Mouse (Mus musculus) limb, embryonic 10.5 days (tissue): ENCODE measurements at regions not wholly inside any gene's neighbourhood (a gene's known extent, or its start where the extent isn't known, plus 50 kb on each side); places are given as distances from the start of the nearest gene placed in this dataset.

Experiments used
- DNase-seq: peaks from one replicate; pipeline ENCODE4 v3.0.0-alpha.2; 2017; ENCODE audit warnings: low spot score
- H3K27ac ChIP-seq: fragments of 300-500 bp; sonication (generic); 2 replicates; pipeline ENCODE4 v1.5.1; 2016; ENCODE audit warnings: mild to moderate bottlenecking
- H3K27me3 ChIP-seq: fragments of 300-500 bp; sonication (generic); 2 replicates; pipeline ENCODE4 v1.6.1; 2016; ENCODE audit warnings: low read depth, mild to moderate bottlenecking; ENCODE audit not compliant: poor library complexity, severe bottlenecking
- H3K36me3 ChIP-seq: fragments of 300-500 bp; sonication (generic); 2 replicates; pipeline ENCODE4 v1.6.1; 2016; ENCODE audit warnings: mild to moderate bottlenecking, moderate library complexity
- H3K4me1 ChIP-seq: fragments of 300-500 bp; sonication (generic); 2 replicates; pipeline ENCODE4 v1.6.1; 2016
- H3K4me3 ChIP-seq: fragments of 300-500 bp; sonication (generic); 2 replicates; pipeline ENCODE4 v1.5.1; 2016; ENCODE audit warnings: mild to moderate bottlenecking, moderate library complexity
- H3K9me3 ChIP-seq: fragments of 300-500 bp; sonication (generic); replicated peaks from 2 replicates; pipeline ENCODE4 v1.6.1; 2016; ENCODE audit warnings: mild to moderate bottlenecking
- WGBS: fragments of 180-500 bp; shearing (Covaris S2); methylation state at CpG from one replicate; pipeline ENCODE4 v1.1.7; 2016; 5-methylcytosine and 5-hydroxymethylcytosine counted together

- no peak for DNase-seq
- H3K9me3 ChIP-seq = no peaks in the 10 kb centered on the region
- H3K27ac ChIP-seq = no peak overlapping the region
- H3K4me3 ChIP-seq = no peak overlapping the region
- H3K27me3 ChIP-seq = peaks cover 16% of the 10 kb centered on the region; the same call in 1 of the 2 replicates
- no peaks in the 10 kb centered on the region for H3K36me3 ChIP-seq
- peaks cover 22% of the 10 kb centered on the region for H3K4me1 ChIP-seq
- WGBS = 67% methylated on average over 1 of the region's 1 CpGs
These were observed 268.9 kb downstream of the Rnf152 start for GRCm38 (mm10) chr1:105087623-105088022.

- Histone ChIP-seq H3K4me1 (peaks cover 27% of the 10 kb centered on the region), H3K36me3 (no peaks in the 10 kb centered on the region), H3K27ac (no peak overlapping the region), H3K9me3 (no peaks in the 10 kb centered on the region), H3K27me3 (peaks cover 16% of the 10 kb centered on the region; the same call in 1 of the 2 replicates), H3K4me3 (no peak overlapping the region)
- no peak for DNase-seq
- WGBS = 90% methylated on average over 3 of the region's 3 CpGs
These were observed 272.0 kb downstream of the Rnf152 start for GRCm38 (mm10) chr1:105084556-105084955.

- peak; percentile 44 for DNase-seq
- peaks cover 19% of the 10 kb centered on the region for H3K4me1 ChIP-seq
- no peaks in the 10 kb centered on the region for H3K9me3 ChIP-seq
- no peak overlapping the region for H3K27ac ChIP-seq
- 62% methylated on average over 6 of the region's 6 CpGs for WGBS
- H3K4me3 ChIP-seq = no peak overlapping the region
- peaks cover 16% of the 10 kb centered on the region; the same call in 1 of the 2 replicates for H3K27me3 ChIP-seq
- no peaks in the 10 kb centered on the region for H3K36me3 ChIP-seq
These were observed 272.9 kb downstream of the Rnf152 start for GRCm38 (mm10) chr1:105083551-105084103.

GRCm38 (mm10) chr1:105082823-105083550 lies 273.5 kb downstream of the Rnf152 start:
- DNase-seq = no peak
- 80% methylated on average over 2 of the region's 2 CpGs for WGBS
- peaks cover 13% of the 10 kb centered on the region for H3K4me1 ChIP-seq
- no peaks in the 10 kb centered on the region for H3K9me3 ChIP-seq
- no peak overlapping the region for H3K27ac ChIP-seq
- H3K36me3 ChIP-seq = no peaks in the 10 kb centered on the region
- H3K4me3 ChIP-seq = no peak overlapping the region
- peaks cover 16% of the 10 kb centered on the region; the same call in 1 of the 2 replicates for H3K27me3 ChIP-seq

- Histone ChIP-seq H3K9me3 (no peaks in the 10 kb centered on the region), H3K4me1 (peaks cover 6% of the 10 kb centered on the region), H3K27ac (no peak overlapping the region), H3K27me3 (peaks cover 14% of the 10 kb centered on the region; the same call in 1 of the 2 replicates), H3K4me3 (no peak overlapping the region), H3K36me3 (no peaks in the 10 kb centered on the region)
- WGBS = 23% methylated on average over 2 of the region's 2 CpGs
- no peak for DNase-seq
These were observed 274.6 kb downstream of the Rnf152 start for GRCm38 (mm10) chr1:105081942-105082341.

- Histone ChIP-seq H3K9me3 (no peaks in the 10 kb centered on the region), H3K27me3 (no peaks in the 10 kb centered on the region), H3K4me1 (peaks cover 6% of the 10 kb centered on the region), H3K36me3 (no peaks in the 10 kb centered on the region), H3K27ac (no peak overlapping the region), H3K4me3 (no peak overlapping the region)
- DNase-seq = no peak
- WGBS = 90% methylated on average over 5 of the region's 5 CpGs
These were observed 277.1 kb downstream of the Rnf152 start for GRCm38 (mm10) chr1:105079437-105079836.

- 82% methylated on average over 3 of the region's 3 CpGs for WGBS
- no peak for DNase-seq
- no peaks in the 10 kb centered on the region for H3K27me3 ChIP-seq
- no peak overlapping the region for H3K27ac ChIP-seq
- no peak overlapping the region for H3K4me3 ChIP-seq
- H3K9me3 ChIP-seq = no peaks in the 10 kb centered on the region
- H3K36me3 ChIP-seq = no peaks in the 10 kb centered on the region
- H3K4me1 ChIP-seq = no peaks in the 10 kb centered on the region
These were observed 280.8 kb downstream of the Rnf152 start for GRCm38 (mm10) chr1:105075728-105076127.

GRCm38 (mm10) chr1:105074326-105074725 lies 282.2 kb downstream of the Rnf152 start:
- no peaks in the 10 kb centered on the region for H3K4me1 ChIP-seq
- no peaks in the 10 kb centered on the region for H3K27me3 ChIP-seq
- H3K9me3 ChIP-seq = no peaks in the 10 kb centered on the region
- H3K4me3 ChIP-seq = no peak overlapping the region
- H3K27ac ChIP-seq = no peak overlapping the region
- 92% methylated on average over 1 of the region's 1 CpGs for WGBS
- H3K36me3 ChIP-seq = no peaks in the 10 kb centered on the region
- DNase-seq = no peak

- Histone ChIP-seq H3K27me3 (no peaks in the 10 kb centered on the region), H3K27ac (no peak overlapping the region), H3K4me3 (no peak overlapping the region), H3K9me3 (no peaks in the 10 kb centered on the region), H3K36me3 (no peaks in the 10 kb centered on the region), H3K4me1 (peaks cover 7% of the 10 kb centered on the region; the same call in 1 of the 2 replicates)
- DNase-seq = no peak
- WGBS = 57% methylated on average over 3 of the region's 3 CpGs
These were observed 285.7 kb downstream of the Rnf152 start for GRCm38 (mm10) chr1:105070661-105071455.

GRCm38 (mm10) chr1:105067902-105068301 lies 288.6 kb downstream of the Rnf152 start:
- no peak for DNase-seq
- Histone ChIP-seq H3K36me3 (no peaks in the 10 kb centered on the region), H3K9me3 (no peaks in the 10 kb centered on the region), H3K27me3 (no peaks in the 10 kb centered on the region), H3K4me3 (no peak overlapping the region), H3K27ac (no peak overlapping the region), H3K4me1 (peaks cover 7% of the 10 kb centered on the region; the same call in 1 of the 2 replicates)
- 52% methylated on average over 4 of the region's 4 CpGs for WGBS

- H3K27ac ChIP-seq = no peak overlapping the region
- H3K4me1 ChIP-seq = peaks cover 7% of the 10 kb centered on the region; the same call in 1 of the 2 replicates
- no peaks in the 10 kb centered on the region for H3K9me3 ChIP-seq
- no peak overlapping the region for H3K4me3 ChIP-seq
- 89% methylated on average over 4 of the region's 4 CpGs for WGBS
- no peak for DNase-seq
- no peaks in the 10 kb centered on the region for H3K27me3 ChIP-seq
- no peaks in the 10 kb centered on the region for H3K36me3 ChIP-seq
These were observed 289.3 kb downstream of the Rnf152 start for GRCm38 (mm10) chr1:105067049-105067795.

GRCm38 (mm10) chr1:105050584-105051363 lies 282.4 kb downstream of the Cdh20 start:
- no peaks in the 10 kb centered on the region for H3K36me3 ChIP-seq
- H3K4me3 ChIP-seq = no peak overlapping the region
- WGBS = 81% methylated on average over 10 of the region's 10 CpGs
- no peaks in the 10 kb centered on the region for H3K27me3 ChIP-seq
- H3K27ac ChIP-seq = no peak overlapping the region
- no peaks in the 10 kb centered on the region for H3K9me3 ChIP-seq
- no peak for DNase-seq
- H3K4me1 ChIP-seq = 0 out of 2 replicates have a peak, but pooled peaks cover 4% of the 10 kb centered on the region
